Mouse (Mus musculus) stomach, embryonic 16.5 days (tissue): ENCODE measurements around the gene Pim2. TPM values are rescaled to one million over a fixed set of nuclear protein-coding genes. Genes with fewer than 3 reads are reported as not detected.

Source experiments
- ATAC-seq: fragments of 200-750 bp; cut with Nextera tagmentation; 2 replicates; pipeline ENCODE4 v1.8.0; 2017; ENCODE audit warnings: moderate number of reproducible peaks, moderate TSS enrichment; ENCODE audit not compliant: insufficient read depth, low FRiP score
- H3K27ac ChIP-seq: fragments of 300-500 bp; sonication (generic); 2 replicates; pipeline ENCODE4 v1.5.1; 2014; ENCODE audit warnings: low read length
- H3K27me3 ChIP-seq: fragments of 300-500 bp; sonication (generic); 2 replicates; pipeline ENCODE4 v1.6.1; 2014; ENCODE audit warnings: low read length, control low read depth, mixed read lengths; ENCODE audit not compliant: control insufficient read depth, insufficient read depth
- H3K36me3 ChIP-seq: fragments of 300-500 bp; sonication (generic); 2 replicates; pipeline ENCODE4 v1.6.1; 2014; ENCODE audit warnings: low read length; ENCODE audit not compliant: control insufficient read depth, insufficient read depth
- H3K4me1 ChIP-seq: fragments of 300-500 bp; sonication (generic); 2 replicates; pipeline ENCODE4 v1.6.1; 2014; ENCODE audit warnings: low read length, control low read depth, mixed read lengths; ENCODE audit not compliant: control insufficient read depth, insufficient read depth
- H3K4me2 ChIP-seq: fragments of 300-500 bp; sonication (generic); 2 replicates; pipeline ENCODE4 v1.6.1; 2014; ENCODE audit warnings: low read depth, low read length, mixed read lengths
- H3K4me3 ChIP-seq: fragments of 300-500 bp; sonication (generic); replicated peaks from 2 replicates; pipeline ENCODE4 v1.5.1; 2014; ENCODE audit warnings: mild to moderate bottlenecking, low read length
- H3K9ac ChIP-seq: fragments of 300-500 bp; sonication (generic); 2 replicates; pipeline ENCODE4 v1.6.1; 2014; ENCODE audit warnings: low read length
- H3K9me3 ChIP-seq: fragments of 300-500 bp; sonication (generic); replicated peaks from 2 replicates; pipeline ENCODE4 v1.6.1; 2016; ENCODE audit warnings: low read length, control low read depth; ENCODE audit not compliant: control insufficient read depth
- WGBS: fragments of 180-500 bp; shearing (Covaris S2); extraction: QIAGEN DNeasy Blood & Tissue Kit; methylation state at CpG from one replicate; pipeline ENCODE4 v1.1.7; 2014; 5-methylcytosine and 5-hydroxymethylcytosine counted together
- polyA plus RNA-seq: library from polyadenylated mRNA; unstranded; fragments of >200 nt; fragmentation: Nextera tagmentation; extraction: Ambion mirVana; gene quantifications from 2 replicates; pipeline ENCODE4 v1.2.1, GENCODE M21; 2015

The Pim2 gene
- polyA plus RNA-seq, 1 experiment from 2014 or later: 11.1 TPM

DNA sequence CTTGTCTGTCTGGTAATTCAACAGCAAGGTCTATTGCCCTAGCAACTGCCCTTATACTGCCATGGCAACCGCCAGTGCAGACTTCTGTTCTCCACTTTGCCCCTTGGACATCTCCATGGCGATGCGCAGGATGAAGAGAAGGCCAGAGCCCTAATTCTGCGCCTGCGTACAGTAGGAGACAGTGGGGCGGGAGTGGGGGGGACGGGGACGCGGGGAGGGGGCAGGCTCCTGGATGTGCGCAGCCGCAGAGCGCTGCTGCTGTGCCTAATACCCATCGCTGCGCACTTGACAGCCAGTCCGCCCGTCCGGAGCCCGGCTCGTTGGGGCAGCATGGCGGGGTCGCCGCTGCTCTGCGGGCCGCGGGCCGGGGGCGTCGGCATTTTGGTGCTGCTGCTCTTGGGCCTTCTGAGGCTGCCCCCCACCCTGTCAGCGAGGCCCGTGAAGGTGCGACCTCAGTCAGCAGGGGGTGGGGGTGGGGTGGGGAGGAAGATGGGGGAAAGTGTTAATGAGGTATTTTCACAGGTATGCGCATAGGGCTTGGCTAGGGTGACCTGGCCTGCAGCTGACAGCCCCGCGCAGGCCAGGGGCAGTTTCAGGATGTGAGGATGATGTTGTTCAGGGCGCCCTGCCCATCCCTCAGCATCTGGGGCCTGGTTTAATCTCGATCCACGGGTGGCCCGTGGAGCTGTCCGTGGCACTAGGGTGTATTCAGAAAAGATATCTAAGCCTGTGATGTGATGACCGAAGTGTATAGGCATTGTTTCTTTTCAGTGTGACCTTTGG lies 41.7 kb downstream of the Pim2 start, which contains the start of gene Pcsk1n:
Pcsk1n (plus strand) TSS at position 222 of the 783 bp plus-strand sequence.
- peaks cover 31% of the 10 kb centered on the region for H3K27me3 ChIP-seq
- H3K9ac ChIP-seq: no peak within 1 kb of the TSS
- H3K4me1 ChIP-seq: no peaks in the 10 kb centered on the region
- no peaks in the 10 kb centered on the region for H3K36me3 ChIP-seq
- 0 out of 2 replicates have a peak within 1 kb of the TSS, but pooled peaks have one; percentile 11 for H3K4me3 ChIP-seq
- H3K4me2 ChIP-seq: 0 out of 2 replicates have a peak within 1 kb of the TSS, but pooled peaks have one; percentile 21
- 13% methylated on average over 40 of the region's 40 CpGs for WGBS
- H3K27ac ChIP-seq: no peak within 1 kb of the TSS
- ATAC-seq: no peak
- H3K9me3 ChIP-seq: no peaks in the 10 kb centered on the region

DNA sequence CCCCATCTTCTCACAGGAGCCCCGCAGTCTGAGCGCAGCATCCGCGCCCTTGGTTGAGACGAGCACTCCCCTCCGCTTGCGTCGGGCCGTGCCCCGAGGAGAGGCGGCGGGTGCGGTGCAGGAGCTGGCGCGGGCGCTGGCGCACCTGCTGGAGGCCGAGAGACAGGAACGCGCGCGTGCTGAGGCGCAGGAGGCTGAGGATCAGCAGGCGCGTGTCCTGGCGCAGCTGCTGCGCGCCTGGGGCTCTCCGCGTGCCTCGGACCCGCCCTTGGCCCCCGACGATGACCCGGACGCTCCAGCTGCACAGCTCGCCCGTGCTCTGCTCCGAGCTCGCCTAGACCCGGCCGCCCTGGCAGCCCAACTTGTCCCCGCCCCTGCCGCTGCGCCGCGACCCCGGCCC lies 44.0 kb downstream of the Pim2 start:
- Histone ChIP-seq H3K27ac (no peak overlapping the region), H3K9ac (no peak overlapping the region), H3K4me1 (no peaks in the 10 kb centered on the region), H3K36me3 (no peaks in the 10 kb centered on the region), H3K27me3 (peaks cover 43% of the 10 kb centered on the region), H3K4me2 (peak overlapping the region; percentile 45), H3K9me3 (no peaks in the 10 kb centered on the region), H3K4me3 (peak overlapping the region; percentile 29)
- WGBS: 10% methylated on average over 47 of the region's 48 CpGs
- ATAC-seq: no peak

DNA sequence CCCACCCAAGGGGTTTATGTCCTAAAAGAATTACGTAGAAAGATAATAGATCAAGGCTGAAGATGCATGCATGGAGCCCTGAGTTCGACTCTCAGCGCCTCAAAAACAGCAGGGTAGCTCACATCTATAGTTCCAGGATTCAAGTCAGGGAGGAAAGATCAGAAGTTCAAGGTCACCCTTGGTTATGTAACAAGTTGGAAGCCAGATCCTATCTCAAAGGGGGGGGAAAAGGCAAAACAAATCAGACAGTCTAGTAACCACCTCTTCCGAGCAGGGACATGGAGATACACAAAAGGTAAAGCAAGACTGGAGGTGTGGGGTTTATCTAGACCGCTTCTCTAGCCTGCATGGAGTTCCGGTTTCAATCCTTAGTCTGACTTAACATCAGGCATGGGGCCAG lies 48.2 kb downstream of the Pim2 start:
- Histone ChIP-seq H3K4me1 (no peaks in the 10 kb centered on the region), H3K36me3 (no peaks in the 10 kb centered on the region), H3K4me2 (no peak overlapping the region), H3K27ac (no peak overlapping the region), H3K9ac (no peak overlapping the region), H3K4me3 (no peak overlapping the region), H3K9me3 (no peaks in the 10 kb centered on the region; the same call in 1 of the 2 replicates), H3K27me3 (peaks cover 42% of the 10 kb centered on the region)
- 70% methylated on average over 6 of the region's 6 CpGs for WGBS
- ATAC-seq: no peak

DNA sequence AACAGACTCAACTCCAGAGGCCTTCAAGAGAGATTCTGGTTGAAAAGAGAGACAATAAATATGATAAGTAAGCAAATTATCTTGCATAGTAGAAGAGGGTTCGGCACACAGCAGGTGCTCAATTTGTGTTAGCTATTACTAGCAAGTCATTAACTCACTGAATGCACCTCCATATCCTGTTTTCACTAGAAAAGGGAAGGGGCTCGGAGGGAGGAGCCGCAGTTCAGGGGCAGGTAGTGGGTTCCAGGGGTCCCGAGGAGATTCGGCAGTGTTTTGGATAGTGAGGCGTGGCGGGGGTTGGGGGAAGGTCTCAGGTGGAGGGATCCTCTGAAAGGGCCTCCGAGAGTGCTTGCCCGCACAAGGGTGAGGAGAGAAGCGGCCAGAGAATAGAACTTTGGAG lies 49.1 kb downstream of the Pim2 start:
- H3K36me3 ChIP-seq: no peaks in the 10 kb centered on the region

DNA sequence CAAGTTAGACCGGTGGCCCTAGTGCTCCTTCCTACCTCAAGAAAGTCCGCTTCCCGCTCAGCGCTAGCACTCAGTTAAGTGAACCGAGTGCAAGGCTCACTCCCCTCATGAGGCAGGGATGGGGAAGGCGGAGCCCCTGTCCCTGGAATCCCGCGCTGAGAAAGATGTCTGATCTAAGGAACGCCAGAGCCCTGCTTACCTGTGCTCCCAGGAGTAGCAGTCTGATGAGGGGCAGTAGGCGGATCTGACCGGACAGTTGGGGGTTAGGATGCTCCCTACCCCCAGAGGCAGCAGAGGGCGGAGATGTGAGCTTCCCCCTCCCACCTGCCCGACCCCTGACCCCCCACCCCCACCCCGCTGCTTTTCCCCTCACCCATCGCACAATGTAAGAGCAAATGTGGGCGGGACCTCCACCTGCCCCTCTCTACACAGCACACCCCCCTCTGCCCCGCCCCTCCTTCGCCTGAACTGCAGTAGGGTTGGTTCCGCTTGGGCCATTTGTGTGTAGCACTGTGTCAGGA lies 50.3 kb downstream of the Pim2 start, which contains the start of gene Eras:
Eras (minus strand) TSS at position 338 of the 521 bp plus-strand sequence.
- H3K36me3 ChIP-seq: no peaks in the 10 kb centered on the region
- no peak within 1 kb of the TSS for H3K4me3 ChIP-seq
- H3K4me1 ChIP-seq: no peaks in the 10 kb centered on the region
- no peak within 1 kb of the TSS for H3K4me2 ChIP-seq
- 14% methylated on average over 19 of the region's 19 CpGs for WGBS
- no peak within 1 kb of the TSS for H3K9ac ChIP-seq
- H3K27ac ChIP-seq: no peak within 1 kb of the TSS
- no peaks in the 10 kb centered on the region; the same call in 1 of the 2 replicates for H3K9me3 ChIP-seq
- peaks cover 26% of the 10 kb centered on the region for H3K27me3 ChIP-seq
- no peak for ATAC-seq

More for the DNA sequence above, 49.1 kb downstream of the Pim2 start:
- Histone ChIP-seq H3K4me2 (no peak overlapping the region), H3K4me3 (no peak overlapping the region), H3K9me3 (no peaks in the 10 kb centered on the region; the same call in 1 of the 2 replicates), H3K4me1 (no peaks in the 10 kb centered on the region), H3K9ac (no peak overlapping the region), H3K27me3 (peaks cover 37% of the 10 kb centered on the region), H3K27ac (no peak overlapping the region)
- ATAC-seq: no peak
- WGBS: 25% methylated on average over 10 of the region's 10 CpGs

Other genes with a start within 250 kb of the Pim2 start
- gene Syp, start 239.8 kb upstream of the Pim2 start, polyA plus RNA-seq: 9.8 and 10.3 TPM in 2 replicates
- gene Prickle3, start 221.0 kb upstream of the Pim2 start, polyA plus RNA-seq: 11.1 and 12.7 TPM in 2 replicates
- gene Plp2, start 206.9 kb upstream of the Pim2 start, polyA plus RNA-seq: 233 and 283 TPM in 2 replicates
- gene Magix, start 197.0 kb upstream of the Pim2 start, polyA plus RNA-seq: 0.80 and 0.87 TPM in 2 replicates
- 37.9 and 38.4 TPM in 2 replicates for gene Gpkow, start 181.1 kb upstream of the Pim2 start, polyA plus RNA-seq
- 36.5 and 36.7 TPM in 2 replicates for gene Wdr45, start 163.9 kb upstream of the Pim2 start, polyA plus RNA-seq
- not detected in 2 replicates for gene Gm45208, start 156.0 kb upstream of the Pim2 start, polyA plus RNA-seq
- gene Praf2, start 149.8 kb upstream of the Pim2 start, polyA plus RNA-seq: 59.4 and 63.1 TPM in 2 replicates
- gene Ccdc120, start 127.4 kb upstream of the Pim2 start, polyA plus RNA-seq: 17.9 and 18.2 TPM in 2 replicates
- 21.7 and 25.2 TPM in 2 replicates for gene Tfe3, start 115.7 kb upstream of the Pim2 start, polyA plus RNA-seq
- 42.4 and 47.8 TPM in 2 replicates for gene Gripap1, start 88.5 kb upstream of the Pim2 start, polyA plus RNA-seq
- gene Kcnd1, start 56.0 kb upstream of the Pim2 start, polyA plus RNA-seq: 1.7 and 2.0 TPM in 2 replicates
- 25.3 and 28.6 TPM in 2 replicates for gene Otud5, start 36.9 kb upstream of the Pim2 start, polyA plus RNA-seq
- 45.0 and 47.0 TPM in 2 replicates for gene Slc35a2, start 5.8 kb downstream of the Pim2 start, polyA plus RNA-seq
- 99.8 and 104 TPM in 2 replicates for gene Pqbp1, start 21.0 kb downstream of the Pim2 start, polyA plus RNA-seq
- gene Timm17b, start 21.1 kb downstream of the Pim2 start, polyA plus RNA-seq: 142 and 143 TPM in 2 replicates
- not detected in 2 replicates for gene Gm10491, start 29.6 kb downstream of the Pim2 start, polyA plus RNA-seq
- gene Gm10490, start 31.3 kb downstream of the Pim2 start, polyA plus RNA-seq: not detected in 2 replicates
- 7.6 and 8.6 TPM in 2 replicates for gene Pcsk1n, start 41.6 kb downstream of the Pim2 start, polyA plus RNA-seq
- not detected in 2 replicates for gene Eras, start 50.3 kb downstream of the Pim2 start, polyA plus RNA-seq
- 21.4 and 23.3 TPM in 2 replicates for gene Hdac6, start 69.6 kb downstream of the Pim2 start, polyA plus RNA-seq
- 5.6 and 6.0 TPM in 2 replicates for gene Gata1, start 99.8 kb downstream of the Pim2 start, polyA plus RNA-seq
- gene Glod5, start 140.2 kb downstream of the Pim2 start, polyA plus RNA-seq: 1.8 and 2.1 TPM in 2 replicates
- gene Suv39h1, start 196.5 kb downstream of the Pim2 start, polyA plus RNA-seq: 42.1 and 42.4 TPM in 2 replicates
- 0.41 and 0.62 TPM in 2 replicates for gene Was, start 212.2 kb downstream of the Pim2 start, polyA plus RNA-seq